Mouse (Mus musculus): ENCODE results near the gene Lmntd1. TPM values are rescaled to one million over a fixed set of nuclear protein-coding genes. Genes with fewer than 3 reads are reported as not detected.

The Lmntd1 gene
- polyA plus RNA-seq, 1 experiment from 2014 or later = 1.1 TPM

- Histone ChIP-seq H3K4me2 (ENCODE audit: low read depth, low read length) (no peak overlapping the region), H3K4me3 (replicated peaks; ENCODE audit: low read length) (no peak overlapping the region), H3K27ac (ENCODE audit: low read length) (no peak overlapping the region), H3K9ac (ENCODE audit: low read length) (no peak overlapping the region), H3K9me3 (replicated peaks; ENCODE audit: control insufficient read depth, low read length) (no peaks in the 10 kb centered on the region), H3K4me1 (ENCODE audit: control insufficient read depth, insufficient read depth, low read length) (no peaks in the 10 kb centered on the region), H3K27me3 (ENCODE audit: control insufficient read depth, insufficient read depth, low read length) (no peaks in the 10 kb centered on the region), H3K36me3 (ENCODE audit: control insufficient read depth, insufficient read depth, low read length) (no peaks in the 10 kb centered on the region)
- no peak for ATAC-seq (ENCODE audit: insufficient read depth, low FRiP score)
- 84% methylated on average over 4 of the region's 4 CpGs for WGBS
These were observed 150.1 kb downstream of the Lmntd1 start for GRCm38 (mm10) chr6:145464027-145464426.

- Histone ChIP-seq H3K4me2 (ENCODE audit: low read depth, low read length) (no peak overlapping the region), H3K9ac (ENCODE audit: low read length) (no peak overlapping the region)
- WGBS = 70% methylated on average over 12 of the region's 12 CpGs
These were observed 151.4 kb downstream of the Lmntd1 start for GRCm38 (mm10) chr6:145462677-145463245.

GRCm38 (mm10) chr6:145457066-145457465 is 157.1 kb downstream of the Lmntd1 start:
- no peak for ATAC-seq (ENCODE audit: insufficient read depth, low FRiP score)
- Histone ChIP-seq H3K9me3 (replicated peaks; ENCODE audit: control insufficient read depth, low read length) (no peaks in the 10 kb centered on the region), H3K4me2 (ENCODE audit: low read depth, low read length) (no peak overlapping the region), H3K36me3 (ENCODE audit: control insufficient read depth, insufficient read depth, low read length) (no peaks in the 10 kb centered on the region), H3K4me1 (ENCODE audit: control insufficient read depth, insufficient read depth, low read length) (no peaks in the 10 kb centered on the region), H3K9ac (ENCODE audit: low read length) (no peak overlapping the region), H3K27ac (ENCODE audit: low read length) (no peak overlapping the region), H3K27me3 (ENCODE audit: control insufficient read depth, insufficient read depth, low read length) (no peaks in the 10 kb centered on the region), H3K4me3 (replicated peaks; ENCODE audit: low read length) (no peak overlapping the region)
- WGBS = 75% methylated on average over 15 of the region's 15 CpGs

More at GRCm38 (mm10) chr6:145462677-145463245, 151.4 kb downstream of the Lmntd1 start:
- H3K36me3 ChIP-seq (ENCODE audit: control insufficient read depth, insufficient read depth, low read length) = no peaks in the 10 kb centered on the region
- no peaks in the 10 kb centered on the region for H3K9me3 ChIP-seq (replicated peaks; ENCODE audit: control insufficient read depth, low read length)
- ATAC-seq (ENCODE audit: insufficient read depth, low FRiP score) = no peak
- H3K4me1 ChIP-seq (ENCODE audit: control insufficient read depth, insufficient read depth, low read length) = no peaks in the 10 kb centered on the region
- no peak overlapping the region for H3K27ac ChIP-seq (ENCODE audit: low read length)
- H3K27me3 ChIP-seq (ENCODE audit: control insufficient read depth, insufficient read depth, low read length) = no peaks in the 10 kb centered on the region
- no peak overlapping the region for H3K4me3 ChIP-seq (replicated peaks; ENCODE audit: low read length)

DNA sequence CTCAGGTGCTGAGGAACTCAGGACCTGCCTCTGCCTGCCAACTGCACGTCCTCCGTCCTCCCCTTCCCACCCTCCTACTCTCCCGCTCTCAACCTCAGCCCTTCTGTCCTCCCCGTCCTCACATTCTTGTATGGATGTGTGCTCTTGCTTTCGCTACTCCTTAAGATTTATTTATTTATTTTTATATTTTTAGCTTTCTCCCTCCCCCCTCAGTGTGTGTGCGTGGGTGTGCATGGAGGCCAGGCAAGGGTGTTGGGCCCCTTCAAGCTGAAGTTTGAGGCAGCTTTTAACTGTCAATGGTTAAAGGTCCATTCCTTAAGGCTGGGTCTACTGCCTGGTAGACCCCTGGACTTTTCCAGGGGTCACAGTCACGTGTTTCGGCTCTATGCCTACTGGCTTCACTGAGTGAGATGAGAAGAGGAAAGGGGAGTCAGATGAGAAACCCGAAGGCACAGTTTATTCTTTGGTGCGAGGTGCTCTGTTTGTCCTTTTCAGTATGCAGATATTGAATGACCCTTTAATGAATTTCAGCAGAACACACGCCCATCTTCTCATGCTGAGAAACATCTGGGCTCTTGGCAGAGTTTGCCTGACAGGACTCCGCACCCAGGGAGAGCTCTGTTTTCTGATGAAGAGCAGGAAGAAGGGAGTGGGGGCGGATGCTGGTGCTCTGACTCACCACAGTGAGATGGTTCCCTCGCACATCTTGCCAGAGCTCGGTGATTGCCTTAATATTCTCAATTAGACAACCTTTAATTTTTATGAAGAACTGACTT is 163.3 kb downstream of the Lmntd1 start:
- Histone ChIP-seq H3K9me3 (replicated peaks; ENCODE audit: control insufficient read depth, low read length) (no peaks in the 10 kb centered on the region), H3K4me1 (ENCODE audit: control insufficient read depth, insufficient read depth, low read length) (peaks cover 17% of the 10 kb centered on the region), H3K36me3 (ENCODE audit: control insufficient read depth, insufficient read depth, low read length) (no peaks in the 10 kb centered on the region), H3K4me3 (replicated peaks; ENCODE audit: low read length) (no peak overlapping the region), H3K4me2 (ENCODE audit: low read depth, low read length) (no peak overlapping the region), H3K27ac (ENCODE audit: low read length) (peak overlapping the region; percentile 17; the same call in 1 of the 2 replicates), H3K27me3 (ENCODE audit: control insufficient read depth, insufficient read depth, low read length) (no peaks in the 10 kb centered on the region), H3K9ac (ENCODE audit: low read length) (no peak overlapping the region)
- ATAC-seq (ENCODE audit: insufficient read depth, low FRiP score) = no peak
- 48% methylated on average over 15 of the region's 15 CpGs for WGBS

GRCm38 (mm10) chr6:145448361-145448760 is 165.8 kb downstream of the Lmntd1 start:
- Histone ChIP-seq H3K27ac (ENCODE audit: low read length) (no peak overlapping the region), H3K4me2 (ENCODE audit: low read depth, low read length) (no peak overlapping the region), H3K9ac (ENCODE audit: low read length) (no peak overlapping the region), H3K27me3 (ENCODE audit: control insufficient read depth, insufficient read depth, low read length) (no peaks in the 10 kb centered on the region), H3K4me1 (ENCODE audit: control insufficient read depth, insufficient read depth, low read length) (peaks cover 23% of the 10 kb centered on the region), H3K9me3 (replicated peaks; ENCODE audit: control insufficient read depth, low read length) (no peaks in the 10 kb centered on the region), H3K4me3 (replicated peaks; ENCODE audit: low read length) (no peak overlapping the region), H3K36me3 (ENCODE audit: control insufficient read depth, insufficient read depth, low read length) (no peaks in the 10 kb centered on the region)
- no peak for ATAC-seq (ENCODE audit: insufficient read depth, low FRiP score)
- 45% methylated on average over 2 of the region's 2 CpGs for WGBS

DNA sequence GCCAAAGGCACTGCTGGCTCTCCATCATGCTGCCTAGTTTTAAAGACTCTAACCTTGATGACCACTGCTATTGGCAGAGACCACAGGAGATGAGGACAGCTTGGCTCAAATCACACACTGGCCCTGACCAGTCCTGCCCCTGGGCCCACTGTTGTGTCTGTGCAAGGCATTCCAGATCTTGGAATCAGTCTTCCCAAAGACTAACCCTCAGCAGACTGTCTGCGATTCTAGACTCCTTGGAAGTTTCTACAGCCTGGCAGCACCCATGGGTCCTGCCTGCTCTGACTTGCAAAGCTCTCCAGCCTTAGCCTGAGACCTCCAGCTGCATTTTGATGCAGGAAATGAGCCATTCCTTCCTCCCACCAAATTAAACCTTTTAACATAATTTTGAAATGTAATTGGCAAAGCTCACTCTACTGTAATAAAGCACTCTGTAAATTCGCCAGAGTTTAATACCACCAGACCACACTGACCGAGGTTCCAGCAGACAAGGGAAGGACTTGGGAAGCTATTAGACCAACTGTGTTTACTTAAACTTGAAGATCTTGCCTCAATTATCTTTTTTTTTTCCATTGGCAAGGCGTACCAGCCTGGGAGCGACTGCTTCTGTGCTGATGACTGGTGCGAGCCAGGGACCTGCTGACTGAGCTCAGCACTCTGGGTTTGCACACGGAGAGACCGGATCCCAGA is 168.2 kb downstream of the Lmntd1 start:
- Histone ChIP-seq H3K4me2 (ENCODE audit: low read depth, low read length) (no peak overlapping the region), H3K4me1 (ENCODE audit: control insufficient read depth, insufficient read depth, low read length) (peaks cover 27% of the 10 kb centered on the region), H3K9me3 (replicated peaks; ENCODE audit: control insufficient read depth, low read length) (no peaks in the 10 kb centered on the region), H3K9ac (ENCODE audit: low read length) (no peak overlapping the region), H3K4me3 (replicated peaks; ENCODE audit: low read length) (no peak overlapping the region), H3K27ac (ENCODE audit: low read length) (peak overlapping the region; percentile 77), H3K36me3 (ENCODE audit: control insufficient read depth, insufficient read depth, low read length) (no peaks in the 10 kb centered on the region), H3K27me3 (ENCODE audit: control insufficient read depth, insufficient read depth, low read length) (no peaks in the 10 kb centered on the region)
- 43% methylated on average over 8 of the region's 8 CpGs for WGBS
- ATAC-seq (ENCODE audit: insufficient read depth, low FRiP score) = peak; percentile 39

- WGBS = 57% methylated on average over 4 of the region's 4 CpGs
- Histone ChIP-seq H3K9me3 (replicated peaks; ENCODE audit: control insufficient read depth, low read length) (no peaks in the 10 kb centered on the region), H3K4me2 (ENCODE audit: low read depth, low read length) (no peak overlapping the region), H3K4me3 (replicated peaks; ENCODE audit: low read length) (no peak overlapping the region), H3K4me1 (ENCODE audit: control insufficient read depth, insufficient read depth, low read length) (peaks cover 24% of the 10 kb centered on the region), H3K36me3 (ENCODE audit: control insufficient read depth, insufficient read depth, low read length) (no peaks in the 10 kb centered on the region), H3K9ac (ENCODE audit: low read length) (no peak overlapping the region), H3K27me3 (ENCODE audit: control insufficient read depth, insufficient read depth, low read length) (no peaks in the 10 kb centered on the region), H3K27ac (ENCODE audit: low read length) (peak overlapping the region; percentile 77; the same call in 1 of the 2 replicates)
- ATAC-seq (ENCODE audit: insufficient read depth, low FRiP score) = no peak; the same call in 1 of the 2 replicates
These were observed 168.7 kb downstream of the Lmntd1 start for GRCm38 (mm10) chr6:145445380-145445779.

DNA sequence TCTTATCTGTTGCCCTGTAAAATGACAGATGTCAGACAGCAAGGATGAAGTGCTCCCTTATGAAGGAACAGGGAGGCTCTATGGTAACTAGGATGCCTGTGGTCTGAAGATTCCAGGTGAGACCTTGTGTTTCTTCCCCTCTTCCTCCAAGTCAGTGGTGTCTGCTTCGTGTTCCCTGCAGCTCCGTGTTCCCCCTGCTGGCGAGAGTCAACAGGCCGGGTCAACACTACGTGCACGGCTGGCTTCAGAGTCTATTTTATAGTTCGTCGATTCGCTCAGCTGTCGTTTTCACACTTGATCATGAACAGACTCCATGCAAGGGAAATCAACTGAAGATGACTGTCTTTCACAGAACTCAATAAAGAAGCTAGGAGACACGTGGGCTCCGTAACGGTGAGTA is 171.3 kb downstream of the Lmntd1 start:
- no peak overlapping the region for H3K27ac ChIP-seq (ENCODE audit: low read length)
- 45% methylated on average over 13 of the region's 13 CpGs for WGBS

More for the DNA sequence above, 171.3 kb downstream of the Lmntd1 start:
- Histone ChIP-seq H3K27me3 (ENCODE audit: control insufficient read depth, insufficient read depth, low read length) (no peaks in the 10 kb centered on the region), H3K9ac (ENCODE audit: low read length) (no peak overlapping the region), H3K4me2 (ENCODE audit: low read depth, low read length) (no peak overlapping the region), H3K9me3 (replicated peaks; ENCODE audit: control insufficient read depth, low read length) (no peaks in the 10 kb centered on the region), H3K36me3 (ENCODE audit: control insufficient read depth, insufficient read depth, low read length) (no peaks in the 10 kb centered on the region), H3K4me3 (replicated peaks; ENCODE audit: low read length) (no peak overlapping the region), H3K4me1 (ENCODE audit: control insufficient read depth, insufficient read depth, low read length) (peaks cover 24% of the 10 kb centered on the region)
- no peak for ATAC-seq (ENCODE audit: insufficient read depth, low FRiP score)

All from stomach, embryonic 16.5 days (tissue).